Mouse (Mus musculus): ENCODE measurements at regions not wholly inside any gene's neighbourhood (a gene's known extent, or its start where the extent isn't known, plus 50 kb on each side); places are given as distances from the start of the nearest gene placed in this dataset.

DNA sequence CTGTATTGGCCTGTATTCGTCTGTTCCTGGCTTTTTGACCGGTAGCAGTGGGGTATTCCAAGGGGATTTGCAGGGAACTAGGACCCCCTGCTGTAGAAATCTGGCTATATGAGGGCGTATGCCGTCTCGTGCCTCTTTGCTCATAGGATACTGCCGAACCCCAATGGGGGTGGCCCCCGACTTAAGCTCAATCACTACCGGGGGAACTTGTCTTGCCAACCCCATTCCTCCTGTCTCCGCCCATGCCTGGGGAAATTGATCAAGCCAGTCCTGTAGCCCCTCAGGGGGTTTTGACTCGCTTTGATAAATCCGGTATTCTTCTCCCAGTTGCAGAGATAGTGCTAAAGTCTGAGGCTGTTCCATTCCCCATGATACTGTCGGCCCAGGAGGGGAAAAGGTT lies 277.2 kb downstream of the Gm21863 start:
- Histone ChIP-seq H3K4me3 (ENCODE audit: low read length) (no peak overlapping the region), H3K9me3 (ENCODE audit: control insufficient read depth, low read length) (peaks cover 75% of the 10 kb centered on the region), H3K4me2 (ENCODE audit: low read depth, low read length) (no peak overlapping the region), H3K4me1 (replicated peaks; ENCODE audit: control insufficient read depth, insufficient read depth, low read length) (no peaks in the 10 kb centered on the region), H3K27me3 (ENCODE audit: control insufficient read depth, insufficient read depth, low read depth, low read length) (no peaks in the 10 kb centered on the region), H3K36me3 (ENCODE audit: control insufficient read depth, insufficient read depth, low read length) (0 out of 2 replicates have a peak, but pooled peaks cover 4% of the 10 kb centered on the region), H3K9ac (ENCODE audit: low read length) (no peak overlapping the region), H3K27ac (ENCODE audit: low read length) (no peak overlapping the region)
- 67% methylated on average over 12 of the region's 12 CpGs for WGBS
- ATAC-seq (ENCODE audit: low read depth) = peak; percentile 4; the same call in 1 of the 2 replicates

DNA sequence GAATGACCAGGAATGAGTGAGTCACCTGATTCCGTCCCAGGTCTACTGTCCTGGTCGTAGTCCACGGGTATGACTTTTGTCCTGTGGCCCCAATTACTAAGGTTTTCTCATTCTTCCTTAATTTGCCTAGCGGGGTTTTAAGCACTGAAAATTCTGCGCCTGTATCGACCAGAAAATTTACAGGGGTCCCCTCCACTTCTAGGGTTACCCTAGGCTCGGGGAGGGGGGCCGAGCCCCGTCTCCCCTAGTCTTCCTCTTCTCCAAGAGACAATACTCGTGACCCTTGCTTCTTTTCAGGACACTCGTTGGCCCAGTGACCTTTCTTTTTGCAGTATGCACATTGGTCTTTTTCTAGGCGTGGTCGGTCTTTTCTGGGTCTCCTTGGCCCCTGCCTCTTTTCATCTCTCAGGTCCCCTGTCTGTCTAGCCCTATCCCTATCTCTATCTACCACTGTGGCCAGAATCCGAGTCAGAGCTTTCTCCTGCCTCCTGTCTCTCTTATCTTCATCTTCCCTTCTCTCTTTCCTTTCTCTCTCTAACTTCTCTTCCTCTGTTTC lies 277.8 kb downstream of the Gm21863 start:
- Histone ChIP-seq H3K9me3 (ENCODE audit: control insufficient read depth, low read length) (peaks cover 70% of the 10 kb centered on the region), H3K4me3 (ENCODE audit: low read length) (no peak overlapping the region), H3K27me3 (ENCODE audit: control insufficient read depth, insufficient read depth, low read depth, low read length) (no peaks in the 10 kb centered on the region), H3K4me2 (ENCODE audit: low read depth, low read length) (no peak overlapping the region), H3K9ac (ENCODE audit: low read length) (no peak overlapping the region), H3K27ac (ENCODE audit: low read length) (no peak overlapping the region), H3K4me1 (replicated peaks; ENCODE audit: control insufficient read depth, insufficient read depth, low read length) (no peaks in the 10 kb centered on the region), H3K36me3 (ENCODE audit: control insufficient read depth, insufficient read depth, low read length) (0 out of 2 replicates have a peak, but pooled peaks cover 4% of the 10 kb centered on the region)
- no peak; the same call in 1 of the 2 replicates for ATAC-seq (ENCODE audit: low read depth)
- WGBS = 65% methylated on average over 14 of the region's 14 CpGs

DNA sequence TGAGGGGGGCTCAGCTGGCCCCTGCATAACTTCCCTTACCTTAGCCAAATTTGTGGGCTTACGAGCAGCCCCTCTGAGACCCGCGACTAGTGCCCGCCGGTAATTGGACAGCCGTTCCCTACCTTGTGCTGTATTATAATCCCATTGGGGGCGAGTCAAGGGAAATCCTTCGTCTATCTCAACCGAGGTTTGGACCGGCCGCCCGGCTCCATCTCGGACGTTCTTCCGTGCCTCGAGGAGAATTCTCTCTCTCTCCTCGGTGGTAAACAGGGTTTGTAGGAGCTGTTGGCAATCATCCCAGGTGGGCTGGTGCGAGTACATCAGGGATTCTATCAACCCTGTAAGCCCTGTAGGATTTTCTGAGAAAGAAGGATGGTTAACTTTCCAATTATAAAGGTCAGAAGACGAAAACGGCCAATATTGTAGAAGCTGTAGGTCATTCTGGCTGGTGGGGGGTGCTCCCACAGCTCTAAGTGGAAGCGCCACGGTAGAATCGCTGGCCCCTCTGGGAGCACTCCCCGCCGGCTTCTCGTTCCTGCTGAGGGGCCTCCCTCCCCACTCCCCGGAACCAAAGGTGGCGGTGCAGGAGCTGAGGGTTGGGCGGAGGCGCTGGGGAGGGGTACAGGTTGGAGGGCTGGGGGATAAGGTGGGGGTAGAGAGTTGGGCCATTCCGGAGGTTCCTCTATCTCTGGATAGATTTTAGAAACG lies 278.6 kb downstream of the Gm21863 start:
- WGBS = 67% methylated on average over 32 of the region's 32 CpGs
- H3K27me3 ChIP-seq (ENCODE audit: control insufficient read depth, insufficient read depth, low read depth, low read length) = no peaks in the 10 kb centered on the region
- peaks cover 62% of the 10 kb centered on the region for H3K9me3 ChIP-seq (ENCODE audit: control insufficient read depth, low read length)
- 0 out of 2 replicates have a peak, but pooled peaks cover 4% of the 10 kb centered on the region for H3K36me3 ChIP-seq (ENCODE audit: control insufficient read depth, insufficient read depth, low read length)
- no peak overlapping the region for H3K9ac ChIP-seq (ENCODE audit: low read length)
- H3K4me1 ChIP-seq (replicated peaks; ENCODE audit: control insufficient read depth, insufficient read depth, low read length) = no peaks in the 10 kb centered on the region
- H3K4me3 ChIP-seq (ENCODE audit: low read length) = no peak overlapping the region
- no peak overlapping the region for H3K4me2 ChIP-seq (ENCODE audit: low read depth, low read length)
- ATAC-seq (ENCODE audit: low read depth) = peak; percentile 61
- no peak overlapping the region for H3K27ac ChIP-seq (ENCODE audit: low read length)

DNA sequence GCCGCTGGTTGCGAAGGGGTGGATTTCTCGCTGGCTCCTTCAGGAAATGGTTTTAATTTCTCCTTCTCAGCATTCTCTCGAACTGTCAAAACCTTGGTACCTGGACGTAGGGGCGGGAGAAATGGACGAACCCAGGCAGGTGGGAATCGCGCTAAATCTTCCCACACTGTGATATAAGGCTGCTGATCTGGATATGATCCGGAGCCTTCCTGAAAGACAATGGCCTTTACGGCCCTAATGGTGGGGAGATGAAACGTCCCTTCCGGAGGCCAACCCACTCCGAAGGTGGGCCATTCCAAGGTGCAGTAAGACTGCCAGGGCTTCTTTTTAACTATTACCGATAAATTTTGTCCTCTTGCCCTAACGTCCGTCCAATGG lies 279.1 kb downstream of the Gm21863 start:
- 69% methylated on average over 17 of the region's 17 CpGs for WGBS

DNA sequence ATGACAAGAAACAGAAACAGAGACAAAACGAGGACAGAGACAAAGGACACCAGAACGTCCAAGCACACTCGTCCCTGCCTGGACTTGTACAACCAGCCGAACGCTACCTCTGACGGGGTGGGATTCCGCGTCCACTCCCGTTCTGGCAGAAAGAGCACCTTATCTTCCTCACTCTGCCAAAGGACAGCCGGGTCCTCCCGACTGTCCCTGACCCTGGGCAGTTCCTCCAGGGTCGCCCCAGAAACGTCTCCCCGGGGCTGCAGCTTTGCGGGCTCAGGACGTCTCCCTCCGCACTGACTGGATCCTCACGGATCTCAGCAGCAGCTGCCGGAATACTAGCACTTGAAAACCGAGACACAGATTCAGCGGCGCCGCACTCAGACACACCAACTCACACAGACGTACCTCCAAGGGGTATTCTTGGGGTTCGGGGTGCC lies 279.6 kb downstream of the Gm21863 start:
- no peak overlapping the region for H3K9ac ChIP-seq (ENCODE audit: low read length)
- no peak overlapping the region for H3K4me3 ChIP-seq (ENCODE audit: low read length)
- H3K9me3 ChIP-seq (ENCODE audit: control insufficient read depth, low read length) = peaks cover 52% of the 10 kb centered on the region
- ATAC-seq (ENCODE audit: low read depth) = peak; percentile 37
- H3K27ac ChIP-seq (ENCODE audit: low read length) = no peak overlapping the region
- no peaks in the 10 kb centered on the region for H3K27me3 ChIP-seq (ENCODE audit: control insufficient read depth, insufficient read depth, low read depth, low read length)
- H3K36me3 ChIP-seq (ENCODE audit: control insufficient read depth, insufficient read depth, low read length) = 0 out of 2 replicates have a peak, but pooled peaks cover 4% of the 10 kb centered on the region
- H3K4me2 ChIP-seq (ENCODE audit: low read depth, low read length) = no peak overlapping the region
- no peaks in the 10 kb centered on the region for H3K4me1 ChIP-seq (replicated peaks; ENCODE audit: control insufficient read depth, insufficient read depth, low read length)
- WGBS = 73% methylated on average over 25 of the region's 25 CpGs

More for the DNA sequence above, 279.1 kb downstream of the Gm21863 start:
- Histone ChIP-seq H3K27me3 (ENCODE audit: control insufficient read depth, insufficient read depth, low read depth, low read length) (no peaks in the 10 kb centered on the region), H3K4me1 (replicated peaks; ENCODE audit: control insufficient read depth, insufficient read depth, low read length) (no peaks in the 10 kb centered on the region), H3K4me3 (ENCODE audit: low read length) (no peak overlapping the region), H3K4me2 (ENCODE audit: low read depth, low read length) (no peak overlapping the region), H3K27ac (ENCODE audit: low read length) (no peak overlapping the region), H3K36me3 (ENCODE audit: control insufficient read depth, insufficient read depth, low read length) (0 out of 2 replicates have a peak, but pooled peaks cover 4% of the 10 kb centered on the region), H3K9me3 (ENCODE audit: control insufficient read depth, low read length) (peaks cover 56% of the 10 kb centered on the region), H3K9ac (ENCODE audit: low read length) (no peak overlapping the region)
- peak; percentile 34 for ATAC-seq (ENCODE audit: low read depth)

Data from lung, embryonic 16.5 days (tissue).